Mouse (Mus musculus): ENCODE measurements at regions not wholly inside any gene's neighbourhood (a gene's known extent, or its start where the extent isn't known, plus 50 kb on each side); places are given as distances from the start of the nearest gene placed in this dataset.

GRCm38 (mm10) chr3:82207321-82207720 lies 61.7 kb upstream of the Gucy1a1 start:
- no peak for DNase-seq

Data from kidney, postnatal 14 days (tissue).